Mouse (Mus musculus) adrenal gland, postnatal 4 days (tissue): ENCODE data around the gene Csrp3. TPM values are rescaled to one million over a fixed set of nuclear protein-coding genes. Genes with fewer than 3 reads are reported as not detected.

Source experiments
- DNase-seq, 2 experiments: peaks; one replicate each; pipeline ENCODE4 v3.0.0; 2021 to 2022; ENCODE audit warnings: low spot score in 2 of 2, mixed read lengths in 2 of 2
- total RNA-seq, 2 experiments: library from RNA; stranded (reverse); gene quantifications; 2 replicates each; pipeline ENCODE4 v1.2.3; 2021

Gene Csrp3
- total RNA-seq, 2 experiments from 2014 or later = 1.7 to 17.0 TPM

- DNase-seq = no peak
These were observed 22.3 kb upstream of the Csrp3 start for GRCm38 (mm10) chr7:48870144-48870543.

- no peak for DNase-seq
These were observed 19.7 kb upstream of the Csrp3 start for GRCm38 (mm10) chr7:48867576-48867975.

GRCm38 (mm10) chr7:48864671-48865458, 17.0 kb upstream of the Csrp3 start:
- DNase-seq = no peak

- no peak for DNase-seq
These were observed 16.4 kb upstream of the Csrp3 start for GRCm38 (mm10) chr7:48864199-48864598.

GRCm38 (mm10) chr7:48861796-48862195, 14.0 kb upstream of the Csrp3 start:
- no peak for DNase-seq

- DNase-seq = no peak
These were observed 13.1 kb upstream of the Csrp3 start for GRCm38 (mm10) chr7:48860948-48861347.

GRCm38 (mm10) chr7:48859362-48859761, 11.5 kb upstream of the Csrp3 start:
- no peak for DNase-seq

GRCm38 (mm10) chr7:48858257-48858656, 10.4 kb upstream of the Csrp3 start:
- DNase-seq = no peak

GRCm38 (mm10) chr7:48855461-48855860, 7.6 kb upstream of the Csrp3 start:
- DNase-seq = no peak

- DNase-seq = no peak
These were observed 5.7 kb upstream of the Csrp3 start for GRCm38 (mm10) chr7:48853496-48853895.

- no peak for DNase-seq
These were observed 3.8 kb upstream of the Csrp3 start for GRCm38 (mm10) chr7:48851529-48852104.

GRCm38 (mm10) chr7:48846755-48847154, 1.1 kb downstream of the Csrp3 start:
- no peak for DNase-seq

- DNase-seq = no peak
These were observed 2.4 kb downstream of the Csrp3 start for GRCm38 (mm10) chr7:48845213-48845973.

GRCm38 (mm10) chr7:48843541-48843940, 4.3 kb downstream of the Csrp3 start:
- no peak for DNase-seq

GRCm38 (mm10) chr7:48842353-48842752, 5.5 kb downstream of the Csrp3 start:
- DNase-seq = no peak

GRCm38 (mm10) chr7:48841538-48841937, 6.3 kb downstream of the Csrp3 start:
- no peak for DNase-seq

GRCm38 (mm10) chr7:48840545-48840944, 7.3 kb downstream of the Csrp3 start:
- DNase-seq = no peak

- no peak for DNase-seq
These were observed 9.4 kb downstream of the Csrp3 start for GRCm38 (mm10) chr7:48838434-48838833.

- no peak for DNase-seq
These were observed 10.9 kb downstream of the Csrp3 start for GRCm38 (mm10) chr7:48836949-48837348.

GRCm38 (mm10) chr7:48834989-48835626, 12.7 kb downstream of the Csrp3 start:
- no peak for DNase-seq

- no peak for DNase-seq
These were observed 13.4 kb downstream of the Csrp3 start for GRCm38 (mm10) chr7:48834371-48834970.
